Mouse (Mus musculus) midbrain, embryonic 14.5 days (tissue): Measurements from ENCODE around the gene Crym. TPM values are rescaled to one million over a fixed set of nuclear protein-coding genes. Genes with fewer than 3 reads are reported as not detected.

Source experiments
- ATAC-seq: fragments of 200-750 bp; cut with Nextera tagmentation; 2 replicates; pipeline ENCODE4 v1.8.0; 2017; ENCODE audit warnings: moderate number of reproducible peaks, moderate library complexity; ENCODE audit not compliant: low FRiP score, low TSS enrichment
- DNase-seq: peaks from one replicate; pipeline ENCODE4 v3.0.0-alpha.2; 2015
- H3K27ac ChIP-seq: fragments of 300-500 bp; sonication (generic); replicated peaks from 2 replicates; pipeline ENCODE4 v1.5.1; 2014; ENCODE audit warnings: mild to moderate bottlenecking, low read depth, low read length, moderate library complexity
- H3K27me3 ChIP-seq: fragments of 300-500 bp; sonication (generic); 2 replicates; pipeline ENCODE4 v1.6.1; 2014; ENCODE audit warnings: low read length, control low read depth, mixed read lengths; ENCODE audit not compliant: control insufficient read depth, insufficient read depth
- H3K36me3 ChIP-seq: fragments of 300-500 bp; sonication (generic); 2 replicates; pipeline ENCODE4 v1.6.1; 2014; ENCODE audit warnings: low read length, control low read depth; ENCODE audit not compliant: control insufficient read depth, insufficient read depth
- H3K4me1 ChIP-seq: fragments of 300-500 bp; sonication (generic); 2 replicates; pipeline ENCODE4 v1.6.1; 2014; ENCODE audit warnings: mild to moderate bottlenecking, antibody characterized with exemption, low read length, control low read depth; ENCODE audit not compliant: control insufficient read depth, insufficient read depth
- H3K4me2 ChIP-seq: fragments of 300-500 bp; sonication (generic); 2 replicates; pipeline ENCODE4 v1.6.1; 2014; ENCODE audit warnings: mild to moderate bottlenecking, low read length, moderate library complexity
- H3K4me3 ChIP-seq: fragments of 300-500 bp; sonication (generic); replicated peaks from 2 replicates; pipeline ENCODE4 v1.5.1; 2014; ENCODE audit warnings: low read depth, low read length
- H3K9ac ChIP-seq: fragments of 300-500 bp; sonication (generic); replicated peaks from 2 replicates; pipeline ENCODE4 v1.6.1; 2014; ENCODE audit warnings: mild to moderate bottlenecking, low read length, moderate library complexity
- H3K9me3 ChIP-seq: fragments of 300-500 bp; sonication (generic); 2 replicates; pipeline ENCODE4 v1.6.1; 2016; ENCODE audit warnings: low read length, control low read depth, mixed read lengths; ENCODE audit not compliant: control insufficient read depth
- WGBS: fragments of 180-500 bp; shearing (Covaris S2); extraction: QIAGEN DNeasy Blood & Tissue Kit; methylation state at CpG from one replicate; pipeline ENCODE4 v1.1.7; 2014; 5-methylcytosine and 5-hydroxymethylcytosine counted together
- polyA plus RNA-seq: library from polyadenylated mRNA; unstranded; fragments of >200 nt; fragmentation: Nextera tagmentation; extraction: Ambion mirVana; gene quantifications from 2 replicates; pipeline ENCODE4 v1.2.1, GENCODE M21; 2014

Crym gene
- polyA plus RNA-seq, 1 experiment from 2014 or later = 30.3 TPM

DNA sequence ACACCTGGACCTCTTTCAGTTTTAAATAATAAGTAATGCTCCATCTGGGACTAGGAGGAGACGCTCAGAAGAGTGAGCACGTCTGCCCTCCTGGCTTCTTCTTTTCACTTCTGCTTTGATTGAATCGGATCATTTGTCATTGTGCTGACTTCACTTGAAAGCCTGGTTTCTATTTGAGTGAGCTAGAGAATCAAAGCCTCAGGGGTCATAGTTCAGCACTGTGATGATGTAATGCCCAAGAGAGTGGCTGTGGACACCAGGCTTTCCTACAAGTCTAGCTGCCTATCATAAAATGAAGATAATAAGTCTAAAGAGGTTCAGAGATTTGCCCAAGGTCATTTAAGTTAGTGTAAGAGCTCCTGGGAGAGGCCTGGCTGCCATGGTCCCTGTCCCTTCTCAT, 51.7 kb downstream of the Crym start:
- 16% methylated on average over 3 of the region's 3 CpGs for WGBS
- ATAC-seq = no peak
- DNase-seq = no peak

DNA sequence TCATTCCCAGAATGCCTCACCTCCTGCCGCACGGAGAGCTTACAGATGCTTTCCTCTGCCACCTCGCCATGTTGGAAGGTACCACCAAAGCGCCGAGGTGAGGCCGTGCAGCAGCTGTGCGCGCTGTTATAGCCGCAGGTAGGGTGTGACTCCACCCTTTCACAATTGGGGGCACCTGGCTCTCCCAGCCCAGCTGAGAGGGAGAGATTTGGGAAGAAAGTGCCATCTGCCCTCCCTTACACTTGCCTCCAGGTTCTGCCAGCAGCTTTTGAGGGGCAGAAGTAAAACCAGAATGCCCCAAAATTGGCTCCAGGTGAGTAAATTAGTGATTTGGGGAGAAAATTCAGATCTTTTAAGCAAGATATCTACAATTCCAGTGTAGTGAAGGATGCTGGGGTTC, 56.7 kb downstream of the Crym start, which contains the start of gene Zp2:
Gene Zp2 (minus strand): TSS at position 101 of the 400 bp plus-strand sequence.
- Histone ChIP-seq H3K27me3 (no peaks in the 10 kb centered on the region), H3K36me3 (no peaks in the 10 kb centered on the region), H3K9ac (no peak within 1 kb of the TSS), H3K4me3 (no peak within 1 kb of the TSS), H3K4me1 (no peaks in the 10 kb centered on the region), H3K4me2 (no peak within 1 kb of the TSS), H3K9me3 (no peaks in the 10 kb centered on the region), H3K27ac (no peak within 1 kb of the TSS)
- DNase-seq (no peak), ATAC-seq (no peak)
- 77% methylated on average over 9 of the region's 9 CpGs for WGBS

More for the DNA sequence above, 51.7 kb downstream of the Crym start:
- no peaks in the 10 kb centered on the region for H3K36me3 ChIP-seq
- H3K9ac ChIP-seq = no peak overlapping the region
- H3K9me3 ChIP-seq = no peaks in the 10 kb centered on the region
- no peaks in the 10 kb centered on the region for H3K27me3 ChIP-seq
- no peak overlapping the region for H3K4me3 ChIP-seq
- no peaks in the 10 kb centered on the region for H3K4me1 ChIP-seq
- H3K4me2 ChIP-seq = no peak overlapping the region
- H3K27ac ChIP-seq = no peak overlapping the region

DNA sequence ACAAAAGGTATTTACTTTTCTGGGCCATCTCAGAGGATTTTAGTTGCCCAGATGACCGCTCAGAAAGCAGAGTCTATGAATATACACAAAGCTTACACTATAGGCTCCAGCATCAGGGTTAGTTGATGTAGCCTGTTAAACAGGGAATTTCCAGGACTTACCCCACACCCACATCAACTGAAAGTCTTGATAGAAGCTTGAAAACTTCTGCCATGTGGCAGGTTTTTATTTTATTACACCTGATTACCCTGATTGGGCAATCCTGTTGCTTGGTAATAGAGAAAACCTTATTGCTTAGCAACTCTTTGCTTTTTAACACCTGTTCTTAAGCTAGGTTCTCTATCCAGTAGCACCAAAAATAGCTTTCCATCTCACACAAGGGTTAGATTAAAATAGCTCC, 59.2 kb downstream of the Crym start:
- H3K4me2 ChIP-seq = no peak overlapping the region
- no peaks in the 10 kb centered on the region for H3K36me3 ChIP-seq
- no peak overlapping the region for H3K9ac ChIP-seq
- DNase-seq = no peak
- H3K4me3 ChIP-seq = no peak overlapping the region
- ATAC-seq = no peak
- no peaks in the 10 kb centered on the region for H3K27me3 ChIP-seq
- no peak overlapping the region for H3K27ac ChIP-seq
- H3K9me3 ChIP-seq = no peaks in the 10 kb centered on the region
- WGBS = 88% methylated on average over 1 of the region's 1 CpGs
- no peaks in the 10 kb centered on the region for H3K4me1 ChIP-seq

Other genes with a start within 250 kb of the Crym start
- 0.04 TPM in 1 of 2 replicates, not detected in the other for gene Dnah3, start 106.8 kb downstream of the Crym start, polyA plus RNA-seq
- 9.5 and 33.7 TPM in 2 replicates for gene Tmem159, start 99.8 kb downstream of the Crym start, polyA plus RNA-seq
- gene Zp2, start 56.8 kb downstream of the Crym start, polyA plus RNA-seq = not detected in 2 replicates
- gene Anks4b, start 28.3 kb downstream of the Crym start, polyA plus RNA-seq = not detected in 2 replicates
- not detected in 2 replicates for gene Abca14, start 1.9 kb upstream of the Crym start, polyA plus RNA-seq
- not detected in 2 replicates for gene Abca15, start 126.6 kb upstream of the Crym start, polyA plus RNA-seq
- gene Abca16, start 207.5 kb upstream of the Crym start, polyA plus RNA-seq = not detected in 2 replicates